Mouse (Mus musculus): ENCODE data around the gene Kcnma1. TPM values are rescaled to one million over a fixed set of nuclear protein-coding genes. Genes with fewer than 3 reads are reported as not detected.

Gene Kcnma1
- polyA plus RNA-seq, 1 experiment from 2014 or later: 2.3 TPM

GRCm38 (mm10) chr14:23908564-23908963 lies 105.7 kb downstream of the Kcnma1 start:
- no peak for ATAC-seq (ENCODE audit: insufficient number of reproducible peaks, insufficient read depth, low FRiP score, low TSS enrichment, low read depth)
- Histone ChIP-seq H3K4me2 (no peak overlapping the region), H3K4me1 (replicated peaks) (no peaks in the 10 kb centered on the region), H3K4me3 (replicated peaks) (no peak overlapping the region), H3K27me3 (peaks cover 5% of the 10 kb centered on the region; the same call in 1 of the 2 replicates), H3K36me3 (no peaks in the 10 kb centered on the region), H3K9ac (replicated peaks) (no peak overlapping the region), H3K27ac (no peak overlapping the region), H3K9me3 (no peaks in the 10 kb centered on the region)
- 74% methylated on average over 5 of the region's 5 CpGs for WGBS

DNA sequence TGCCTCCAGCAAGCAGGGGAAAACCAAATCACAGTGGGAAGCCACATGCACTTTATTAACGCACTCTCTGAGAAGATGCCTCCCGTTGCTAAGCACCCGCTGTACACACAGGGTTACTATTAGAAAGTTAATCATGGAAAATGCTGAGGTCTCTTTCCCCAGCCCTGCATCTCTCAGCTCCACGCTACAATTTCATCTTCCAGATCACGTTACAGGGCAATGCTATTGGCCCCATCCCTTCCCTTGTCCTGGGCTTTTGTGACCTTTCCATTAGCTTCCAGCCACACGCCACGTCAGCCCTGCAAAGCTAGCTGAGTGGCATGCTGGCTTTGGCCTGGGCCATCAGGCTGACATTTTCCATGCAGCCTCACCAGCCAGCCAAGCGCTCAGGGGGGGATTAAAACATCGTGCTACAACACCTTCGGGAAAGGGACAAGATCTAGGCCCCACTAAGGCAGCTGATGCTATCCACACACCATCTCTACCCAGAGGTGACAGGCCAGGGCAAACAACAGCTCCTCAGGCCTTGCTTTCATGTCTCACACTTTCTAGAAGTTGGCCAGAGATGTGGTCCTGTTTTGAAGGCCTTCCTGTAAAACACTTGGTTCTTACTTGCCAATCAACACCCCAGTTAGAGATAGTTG lies 111.5 kb downstream of the Kcnma1 start:
- Histone ChIP-seq H3K4me2 (no peak overlapping the region), H3K9ac (replicated peaks) (no peak overlapping the region), H3K36me3 (no peaks in the 10 kb centered on the region), H3K9me3 (no peaks in the 10 kb centered on the region), H3K4me3 (replicated peaks) (no peak overlapping the region), H3K27me3 (no peaks in the 10 kb centered on the region), H3K27ac (no peak overlapping the region), H3K4me1 (replicated peaks) (peaks cover 11% of the 10 kb centered on the region)
- no peak for ATAC-seq (ENCODE audit: insufficient number of reproducible peaks, insufficient read depth, low FRiP score, low TSS enrichment, low read depth)
- WGBS: 18% methylated on average over 10 of the region's 10 CpGs

DNA sequence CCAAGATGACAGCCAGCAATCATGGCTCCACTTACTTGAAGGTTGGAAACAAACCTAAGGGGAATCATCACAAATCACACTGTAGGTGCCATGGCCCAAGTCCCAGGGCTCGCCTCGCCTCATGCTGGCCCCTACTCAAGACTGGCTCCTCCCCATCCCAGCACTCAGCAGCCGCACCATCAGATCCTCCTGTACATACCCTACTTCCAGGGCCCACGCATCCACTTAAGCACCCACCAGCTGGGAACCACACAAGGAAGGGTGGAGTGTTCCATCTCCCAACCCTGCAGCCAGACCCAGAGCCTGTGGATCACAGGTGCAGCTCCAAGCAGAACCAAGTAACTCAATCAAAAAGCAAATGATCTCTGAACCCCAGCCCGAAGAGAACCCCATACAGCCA lies 114.8 kb downstream of the Kcnma1 start:
- H3K4me2 ChIP-seq: no peak overlapping the region
- WGBS: 68% methylated on average over 5 of the region's 5 CpGs
- ATAC-seq (ENCODE audit: insufficient number of reproducible peaks, insufficient read depth, low FRiP score, low TSS enrichment, low read depth): no peak

GRCm38 (mm10) chr14:23897815-23898214 lies 116.5 kb downstream of the Kcnma1 start:
- WGBS: 87% methylated on average over 5 of the region's 5 CpGs
- Histone ChIP-seq H3K36me3 (no peaks in the 10 kb centered on the region), H3K9ac (replicated peaks) (no peak overlapping the region), H3K4me2 (no peak overlapping the region), H3K4me1 (replicated peaks) (peaks cover 7% of the 10 kb centered on the region), H3K9me3 (no peaks in the 10 kb centered on the region), H3K27ac (no peak overlapping the region), H3K27me3 (no peaks in the 10 kb centered on the region), H3K4me3 (replicated peaks) (no peak overlapping the region)
- ATAC-seq (ENCODE audit: insufficient number of reproducible peaks, insufficient read depth, low FRiP score, low TSS enrichment, low read depth): no peak

More for the DNA sequence above, 114.8 kb downstream of the Kcnma1 start:
- H3K9me3 ChIP-seq: no peaks in the 10 kb centered on the region
- no peak overlapping the region for H3K4me3 ChIP-seq (replicated peaks)
- no peaks in the 10 kb centered on the region for H3K36me3 ChIP-seq
- H3K9ac ChIP-seq (replicated peaks): no peak overlapping the region
- no peak overlapping the region for H3K27ac ChIP-seq
- peaks cover 11% of the 10 kb centered on the region for H3K4me1 ChIP-seq (replicated peaks)
- H3K27me3 ChIP-seq: no peaks in the 10 kb centered on the region

DNA sequence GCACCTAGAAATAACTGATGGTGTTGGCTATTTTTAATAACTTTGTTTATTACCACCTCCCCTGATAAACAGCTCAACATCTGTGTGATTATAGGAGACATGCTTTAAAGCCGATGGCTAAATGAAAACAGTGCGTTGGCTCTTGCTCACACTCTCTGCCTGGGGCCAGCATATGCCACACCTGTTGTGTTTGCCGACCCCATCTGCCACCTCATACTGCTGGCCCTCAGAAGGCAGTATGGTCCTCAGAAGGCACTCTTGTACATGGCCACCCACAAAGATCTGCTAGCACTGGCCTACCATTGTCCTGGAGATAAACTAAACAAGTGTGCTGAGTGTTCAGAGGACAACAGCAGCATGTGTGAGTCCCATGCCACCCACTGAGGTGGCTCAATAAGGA lies 118.3 kb downstream of the Kcnma1 start:
- WGBS: 64% methylated on average over 3 of the region's 3 CpGs
- H3K4me3 ChIP-seq (replicated peaks): no peak overlapping the region
- H3K9me3 ChIP-seq: no peaks in the 10 kb centered on the region
- ATAC-seq (ENCODE audit: insufficient number of reproducible peaks, insufficient read depth, low FRiP score, low TSS enrichment, low read depth): no peak
- no peaks in the 10 kb centered on the region for H3K36me3 ChIP-seq
- H3K4me2 ChIP-seq: no peak overlapping the region
- H3K4me1 ChIP-seq (replicated peaks): no peaks in the 10 kb centered on the region
- no peaks in the 10 kb centered on the region for H3K27me3 ChIP-seq
- H3K27ac ChIP-seq: no peak overlapping the region
- no peak overlapping the region for H3K9ac ChIP-seq (replicated peaks)

- Histone ChIP-seq H3K36me3 (no peaks in the 10 kb centered on the region), H3K9me3 (no peaks in the 10 kb centered on the region), H3K27ac (no peak overlapping the region), H3K4me2 (no peak overlapping the region), H3K9ac (replicated peaks) (no peak overlapping the region), H3K27me3 (0 out of 2 replicates have a peak, but pooled peaks cover 2% of the 10 kb centered on the region), H3K4me1 (replicated peaks) (peaks cover 10% of the 10 kb centered on the region), H3K4me3 (replicated peaks) (no peak overlapping the region)
- ATAC-seq (ENCODE audit: insufficient number of reproducible peaks, insufficient read depth, low FRiP score, low TSS enrichment, low read depth): no peak
- 69% methylated on average over 4 of the region's 4 CpGs for WGBS
Measured at GRCm38 (mm10) chr14:23886112-23886511, 128.2 kb downstream of the Kcnma1 start.

DNA sequence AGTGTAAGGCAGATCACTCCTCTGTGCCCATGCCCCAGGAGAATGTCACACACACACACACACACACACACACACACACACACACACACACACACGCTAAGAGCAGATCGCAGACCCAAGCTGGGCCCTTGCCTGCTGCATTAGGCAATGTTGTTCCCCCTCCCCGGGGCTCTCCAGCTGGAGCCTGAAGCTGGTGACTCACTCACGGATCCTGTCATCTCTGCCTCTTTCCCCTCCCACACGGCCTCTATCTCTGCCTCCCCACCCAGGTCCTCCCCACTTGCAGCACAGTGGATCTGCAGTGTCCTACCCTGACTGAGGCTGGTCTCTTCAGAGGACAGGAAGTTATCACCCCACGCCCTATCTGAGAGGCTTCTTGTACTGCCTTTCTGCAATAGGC lies 128.8 kb downstream of the Kcnma1 start:
- Histone ChIP-seq H3K36me3 (no peaks in the 10 kb centered on the region), H3K27me3 (0 out of 2 replicates have a peak, but pooled peaks cover 2% of the 10 kb centered on the region), H3K4me2 (no peak overlapping the region), H3K9me3 (no peaks in the 10 kb centered on the region), H3K4me3 (replicated peaks) (no peak overlapping the region), H3K27ac (no peak overlapping the region), H3K4me1 (replicated peaks) (peaks cover 10% of the 10 kb centered on the region), H3K9ac (replicated peaks) (no peak overlapping the region)
- 67% methylated on average over 6 of the region's 6 CpGs for WGBS
- no peak for ATAC-seq (ENCODE audit: insufficient number of reproducible peaks, insufficient read depth, low FRiP score, low TSS enrichment, low read depth)

GRCm38 (mm10) chr14:23885071-23885470 lies 129.2 kb downstream of the Kcnma1 start:
- WGBS: 84% methylated on average over 4 of the region's 4 CpGs
- H3K9ac ChIP-seq (replicated peaks): no peak overlapping the region

DNA sequence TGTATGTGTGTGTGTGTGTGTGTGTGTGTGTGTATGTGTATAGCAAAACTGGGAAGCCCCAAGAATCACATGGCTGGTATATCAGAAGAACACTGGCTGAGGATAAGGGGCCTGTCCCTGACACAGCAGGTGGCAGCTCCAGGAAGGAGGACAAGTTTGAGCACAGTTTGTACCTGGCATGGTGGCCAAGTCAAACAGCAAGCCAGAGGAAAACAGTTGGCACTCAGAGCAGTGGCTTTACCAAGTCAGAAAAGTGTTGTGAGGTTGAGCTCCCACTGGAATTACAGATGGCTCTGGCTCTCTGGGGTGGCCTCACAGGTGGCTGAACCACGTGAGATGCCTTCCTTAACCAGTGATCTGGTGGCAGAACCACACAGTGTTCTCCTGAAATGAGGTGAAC lies 132.3 kb downstream of the Kcnma1 start:
- Histone ChIP-seq H3K4me3 (replicated peaks) (no peak overlapping the region), H3K27ac (no peak overlapping the region), H3K27me3 (0 out of 2 replicates have a peak, but pooled peaks cover 2% of the 10 kb centered on the region), H3K9ac (replicated peaks) (no peak overlapping the region), H3K4me2 (no peak overlapping the region), H3K4me1 (replicated peaks) (peaks cover 10% of the 10 kb centered on the region), H3K36me3 (no peaks in the 10 kb centered on the region), H3K9me3 (no peaks in the 10 kb centered on the region)
- no peak for ATAC-seq (ENCODE audit: insufficient number of reproducible peaks, insufficient read depth, low FRiP score, low TSS enrichment, low read depth)
- 70% methylated on average over 1 of the region's 1 CpGs for WGBS

More at GRCm38 (mm10) chr14:23885071-23885470, 129.2 kb downstream of the Kcnma1 start:
- H3K4me2 ChIP-seq: no peak overlapping the region
- H3K4me1 ChIP-seq (replicated peaks): peaks cover 10% of the 10 kb centered on the region
- no peaks in the 10 kb centered on the region for H3K9me3 ChIP-seq
- no peak overlapping the region for H3K4me3 ChIP-seq (replicated peaks)
- H3K36me3 ChIP-seq: no peaks in the 10 kb centered on the region
- ATAC-seq (ENCODE audit: insufficient number of reproducible peaks, insufficient read depth, low FRiP score, low TSS enrichment, low read depth): no peak
- H3K27ac ChIP-seq: no peak overlapping the region
- 0 out of 2 replicates have a peak, but pooled peaks cover 2% of the 10 kb centered on the region for H3K27me3 ChIP-seq

DNA sequence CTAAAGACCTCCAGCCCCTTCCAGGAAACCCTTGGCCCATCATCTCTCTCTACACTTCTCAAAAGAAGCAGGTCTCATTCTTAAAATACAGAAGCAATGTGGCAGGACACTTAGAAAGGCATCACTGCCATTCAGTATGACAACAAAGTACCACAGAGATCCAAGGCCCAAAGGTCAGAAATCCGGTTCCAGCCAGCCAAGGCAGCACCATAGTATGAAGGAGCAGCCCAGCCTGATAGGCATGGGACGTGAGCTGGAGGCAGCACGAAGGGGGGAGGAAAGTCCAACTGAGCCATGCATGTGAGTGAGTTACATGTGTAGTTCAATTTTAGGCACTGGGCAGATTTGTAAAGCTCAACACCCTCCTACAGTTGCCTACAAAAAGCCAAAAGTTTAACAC lies 135.0 kb downstream of the Kcnma1 start:
- H3K4me1 ChIP-seq (replicated peaks): peaks cover 10% of the 10 kb centered on the region
- H3K9ac ChIP-seq (replicated peaks): no peak overlapping the region
- H3K27ac ChIP-seq: no peak overlapping the region
- H3K4me3 ChIP-seq (replicated peaks): no peak overlapping the region
- no peak for ATAC-seq (ENCODE audit: insufficient number of reproducible peaks, insufficient read depth, low FRiP score, low TSS enrichment, low read depth)
- no peaks in the 10 kb centered on the region for H3K27me3 ChIP-seq
- 84% methylated on average over 3 of the region's 3 CpGs for WGBS
- H3K36me3 ChIP-seq: no peaks in the 10 kb centered on the region
- no peaks in the 10 kb centered on the region for H3K9me3 ChIP-seq
- no peak overlapping the region for H3K4me2 ChIP-seq

- no peak overlapping the region for H3K27ac ChIP-seq
- H3K4me3 ChIP-seq (replicated peaks): no peak overlapping the region
- H3K9me3 ChIP-seq: no peaks in the 10 kb centered on the region
- ATAC-seq (ENCODE audit: insufficient number of reproducible peaks, insufficient read depth, low FRiP score, low TSS enrichment, low read depth): no peak
- H3K27me3 ChIP-seq: no peaks in the 10 kb centered on the region
- no peaks in the 10 kb centered on the region for H3K36me3 ChIP-seq
- H3K4me2 ChIP-seq: no peak overlapping the region
- no peak overlapping the region for H3K9ac ChIP-seq (replicated peaks)
- peaks cover 1% of the 10 kb centered on the region for H3K4me1 ChIP-seq (replicated peaks)
- WGBS: 80% methylated on average over 5 of the region's 5 CpGs
Measured at GRCm38 (mm10) chr14:23877561-23877960, 136.7 kb downstream of the Kcnma1 start.

DNA sequence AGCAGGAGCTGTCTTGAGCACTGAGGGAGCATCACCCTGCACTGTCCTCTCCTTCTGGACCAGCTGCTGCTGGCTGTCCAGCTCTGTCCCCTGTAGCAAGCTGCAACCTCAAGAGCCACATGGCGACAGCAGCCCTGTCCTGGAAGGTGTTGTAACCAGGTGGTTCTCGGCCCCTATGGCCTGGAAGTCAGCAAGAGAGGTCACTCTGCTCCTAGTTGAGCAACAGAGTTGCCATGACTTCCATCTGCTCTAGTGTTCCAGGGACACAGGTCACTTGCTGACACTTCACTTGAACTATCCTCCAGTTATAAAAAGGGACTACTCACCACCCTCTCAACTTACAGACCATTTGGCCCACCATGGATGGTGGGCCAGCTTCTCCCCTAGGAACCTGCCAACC lies 139.7 kb downstream of the Kcnma1 start:
- Histone ChIP-seq H3K4me2 (no peak overlapping the region), H3K27ac (no peak overlapping the region), H3K9me3 (no peaks in the 10 kb centered on the region), H3K27me3 (no peaks in the 10 kb centered on the region), H3K36me3 (no peaks in the 10 kb centered on the region), H3K9ac (replicated peaks) (no peak overlapping the region), H3K4me3 (replicated peaks) (no peak overlapping the region), H3K4me1 (replicated peaks) (no peaks in the 10 kb centered on the region)
- 87% methylated on average over 2 of the region's 2 CpGs for WGBS
- no peak for ATAC-seq (ENCODE audit: insufficient number of reproducible peaks, insufficient read depth, low FRiP score, low TSS enrichment, low read depth)

Measured in limb, embryonic 12.5 days (tissue).